Mouse (Mus musculus): ENCODE measurements around the gene Capns1. TPM values are rescaled to one million over a fixed set of nuclear protein-coding genes. Genes with fewer than 3 reads are reported as not detected.
"Not testable (repeated sequence)": the region's sequence is repeated elsewhere in the genome, so short reads cannot be mapped to it uniquely, and the experiment has no call there.

Capns1 gene
- total RNA-seq (2022), result 100 to 1,000 TPM; 287 to 304 (median 297) TPM

DNA sequence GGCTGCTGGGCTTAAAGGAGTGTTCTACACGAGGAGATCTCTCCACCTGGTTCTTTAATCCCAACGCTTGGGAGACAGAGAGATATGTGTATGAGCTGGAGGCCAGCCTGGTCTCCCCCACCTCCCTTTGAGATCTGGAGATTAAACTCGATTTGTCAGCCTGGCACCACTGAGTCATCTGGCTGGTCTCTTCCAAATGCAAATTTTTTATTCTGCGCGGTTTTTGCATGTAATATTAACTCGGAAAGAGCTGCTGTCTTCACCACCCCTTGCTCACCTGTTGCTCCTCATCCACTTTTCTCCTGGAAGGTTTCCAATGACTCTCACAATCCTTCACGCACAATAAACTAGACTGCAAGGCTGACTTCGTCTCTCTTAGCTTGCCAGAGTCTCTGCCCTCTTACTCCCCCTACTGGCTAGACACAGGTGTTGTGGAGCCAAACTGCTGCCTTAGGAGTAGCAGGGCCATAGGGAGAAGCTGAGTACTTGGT, at the start of gene Capns1:
Capns1 (minus strand) TSS at position 331 of the 491 bp plus-strand sequence.
- DNase-seq (ENCODE audit: low spot score), result peak; percentile 74

GRCm38 (mm10) chr7:30237374-30237773, 38.8 kb upstream of the Capns1 start:
- DNase-seq (ENCODE audit: low spot score), result not testable (repeated sequence)

- DNase-seq (ENCODE audit: low spot score), result no peak
Observed at GRCm38 (mm10) chr7:30235625-30236024, 37.0 kb upstream of the Capns1 start, which contains the start of gene Ovol3. Gene Ovol3 (minus strand): TSS chr7:30235725.

GRCm38 (mm10) chr7:30235091-30235490, 36.5 kb upstream of the Capns1 start:
- no peak for DNase-seq (ENCODE audit: low spot score)

GRCm38 (mm10) chr7:30234276-30234858, 35.8 kb upstream of the Capns1 start:
- DNase-seq (ENCODE audit: low spot score), result no peak

GRCm38 (mm10) chr7:30233387-30233786, 34.8 kb upstream of the Capns1 start:
- no peak for DNase-seq (ENCODE audit: low spot score)

GRCm38 (mm10) chr7:30232631-30233148, 34.1 kb upstream of the Capns1 start:
- peak; percentile 17 for DNase-seq (ENCODE audit: low spot score)

- DNase-seq (ENCODE audit: low spot score), result peak; percentile 98
Observed at GRCm38 (mm10) chr7:30231669-30232454, 33.3 kb upstream of the Capns1 start, which contains the start of the genes Polr2i and Tbcb. Gene Polr2i (plus strand): TSS chr7:30231948. Gene Tbcb (minus strand): TSS chr7:30232272.

DNA sequence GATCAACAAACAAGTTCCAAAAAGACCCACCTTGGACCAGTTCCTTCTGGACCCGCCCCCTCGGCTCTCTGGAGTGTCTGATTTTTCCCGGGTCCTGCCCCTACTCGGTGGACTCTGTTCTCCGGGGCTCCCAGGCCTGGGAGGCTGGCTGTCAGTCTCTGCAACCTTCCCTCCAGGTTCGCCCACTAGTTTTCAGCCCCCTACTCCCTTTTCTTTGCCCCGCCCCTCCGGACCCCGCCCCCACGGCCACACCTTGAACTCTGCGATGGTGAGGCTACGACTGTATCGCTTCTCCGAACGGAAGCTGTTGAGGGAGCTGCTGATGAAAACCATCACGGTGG, 32.7 kb upstream of the Capns1 start:
- no peak for DNase-seq (ENCODE audit: low spot score)

- no peak for DNase-seq (ENCODE audit: low spot score)
Observed at GRCm38 (mm10) chr7:30224206-30224605, 25.6 kb upstream of the Capns1 start.

DNA sequence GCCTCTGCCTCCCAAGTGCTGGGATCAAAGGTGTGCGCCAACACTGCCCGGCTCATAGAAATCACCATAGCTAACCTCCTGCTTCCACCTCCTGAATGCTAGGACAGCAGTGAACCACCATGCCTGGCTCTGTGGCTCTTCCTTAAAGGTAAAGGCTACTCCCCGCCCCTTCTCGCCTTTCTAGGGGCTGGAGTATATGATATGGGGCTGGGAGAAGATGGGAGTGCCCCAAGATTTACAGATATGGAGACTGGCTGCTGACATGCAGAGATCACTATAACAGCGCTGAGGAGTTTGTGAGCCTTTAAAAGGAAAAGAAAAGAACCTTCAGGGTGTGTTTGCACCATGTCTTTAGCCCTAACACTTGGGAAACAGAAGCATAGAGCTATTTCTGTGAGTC, 23.6 kb upstream of the Capns1 start:
- DNase-seq (ENCODE audit: low spot score), result no peak

DNA sequence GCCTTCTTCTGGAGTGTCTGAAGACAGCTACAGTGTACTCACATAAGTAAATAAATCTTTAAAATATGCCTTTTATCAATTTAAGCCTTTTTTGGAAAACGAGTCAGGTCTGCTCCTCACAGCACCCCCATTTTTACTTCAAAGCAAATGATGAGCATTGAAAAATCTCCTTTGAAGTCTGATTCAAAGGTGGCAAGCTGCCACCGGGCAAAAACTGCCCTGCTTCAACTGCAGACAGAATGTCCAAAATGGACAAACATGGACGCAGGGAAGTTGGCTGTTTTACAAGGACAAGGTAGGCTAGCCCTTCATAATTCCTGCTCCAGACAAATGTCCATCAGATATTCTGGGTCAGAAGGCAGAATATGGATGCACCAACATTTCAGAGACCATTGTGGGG, 22.8 kb upstream of the Capns1 start:
- no peak for DNase-seq (ENCODE audit: low spot score)

DNA sequence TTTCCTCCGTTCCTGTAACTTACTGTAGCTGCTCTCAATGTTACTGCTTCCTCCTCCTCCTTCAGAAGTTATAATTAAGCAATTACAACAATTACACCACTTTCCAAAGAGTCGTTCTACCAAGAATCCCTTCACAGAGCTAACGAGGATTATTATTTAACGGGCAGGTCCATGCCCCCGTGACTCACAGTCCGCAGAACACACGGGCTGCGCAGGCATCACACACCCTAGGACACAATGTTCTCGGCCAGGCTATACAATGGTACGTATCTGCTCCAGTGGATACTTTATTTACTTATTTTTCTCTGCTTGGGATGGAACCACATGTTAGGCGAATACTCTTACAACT, 21.4 kb upstream of the Capns1 start:
- no peak for DNase-seq (ENCODE audit: low spot score)

GRCm38 (mm10) chr7:30219293-30220007, 20.8 kb upstream of the Capns1 start:
- peak; percentile 35 for DNase-seq (ENCODE audit: low spot score)

DNA sequence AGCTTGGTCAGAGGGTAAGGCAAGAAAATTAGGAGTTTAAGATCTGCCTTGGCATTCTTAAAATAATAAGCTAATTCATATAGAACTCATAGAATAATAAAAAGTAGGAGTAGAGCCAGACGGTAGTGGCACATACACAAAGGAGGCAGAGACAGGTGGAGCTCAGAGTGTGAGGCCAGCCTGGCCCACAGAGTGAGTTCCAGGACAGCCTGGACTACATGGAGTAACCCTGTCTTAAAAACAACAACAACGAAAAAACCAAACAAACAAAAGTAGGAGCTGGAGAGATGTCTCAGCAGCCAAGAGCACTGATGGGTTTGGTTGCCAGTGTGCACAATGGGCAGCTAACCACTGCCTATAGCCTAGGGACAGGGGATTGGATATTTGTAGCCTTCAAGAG, 18.7 kb upstream of the Capns1 start:
- DNase-seq (ENCODE audit: low spot score), result no peak

- peak; percentile 76 for DNase-seq (ENCODE audit: low spot score)
Observed at GRCm38 (mm10) chr7:30216723-30217151, 18.1 kb upstream of the Capns1 start.

GRCm38 (mm10) chr7:30215875-30216274, 17.3 kb upstream of the Capns1 start:
- DNase-seq (ENCODE audit: low spot score), result no peak

- DNase-seq (ENCODE audit: low spot score), result no peak
Observed at GRCm38 (mm10) chr7:30213881-30214280, 15.3 kb upstream of the Capns1 start.

GRCm38 (mm10) chr7:30211025-30211424, 12.4 kb upstream of the Capns1 start:
- no peak for DNase-seq (ENCODE audit: low spot score)

DNA sequence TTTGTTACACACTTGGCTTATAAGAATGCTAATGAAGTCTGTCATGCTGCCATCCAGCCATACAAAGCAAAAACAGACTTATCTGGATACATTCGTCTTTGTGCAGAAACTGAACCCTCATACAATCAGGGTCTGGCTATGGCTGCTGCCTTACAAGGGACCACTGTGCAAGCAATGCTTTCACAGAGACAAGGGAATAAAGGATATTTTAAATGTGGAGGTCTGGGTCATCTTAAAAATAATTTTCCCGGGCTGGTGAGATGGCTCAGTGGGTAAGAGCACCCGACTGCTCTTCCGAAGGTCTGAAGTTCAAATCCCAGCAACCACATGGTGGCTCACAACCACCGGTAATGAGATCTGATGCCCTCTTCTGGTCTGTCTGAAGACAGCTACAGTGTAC, 7.8 kb upstream of the Capns1 start:
- not testable (repeated sequence) for DNase-seq (ENCODE audit: low spot score)

DNA sequence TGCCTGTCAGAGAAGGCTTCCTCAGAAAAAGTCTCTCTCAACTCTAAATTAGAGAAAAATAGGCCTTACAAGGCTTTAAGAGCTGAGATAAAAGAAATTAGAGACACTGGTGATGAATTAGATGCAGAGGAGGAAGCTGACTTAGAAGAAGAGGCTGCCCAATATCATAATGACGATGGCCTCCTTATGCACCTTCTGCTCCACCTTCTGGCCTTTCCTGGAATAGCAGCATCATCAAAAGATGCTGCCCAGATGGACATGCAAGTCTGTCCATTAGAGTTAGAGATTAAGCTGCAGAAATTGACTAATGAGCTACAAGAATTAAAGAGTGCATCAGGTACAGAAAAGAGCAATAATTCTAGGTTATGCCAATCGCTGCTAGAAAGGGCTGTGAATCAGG, 6.8 kb upstream of the Capns1 start:
- DNase-seq (ENCODE audit: low spot score), result peak; percentile 76

DNA sequence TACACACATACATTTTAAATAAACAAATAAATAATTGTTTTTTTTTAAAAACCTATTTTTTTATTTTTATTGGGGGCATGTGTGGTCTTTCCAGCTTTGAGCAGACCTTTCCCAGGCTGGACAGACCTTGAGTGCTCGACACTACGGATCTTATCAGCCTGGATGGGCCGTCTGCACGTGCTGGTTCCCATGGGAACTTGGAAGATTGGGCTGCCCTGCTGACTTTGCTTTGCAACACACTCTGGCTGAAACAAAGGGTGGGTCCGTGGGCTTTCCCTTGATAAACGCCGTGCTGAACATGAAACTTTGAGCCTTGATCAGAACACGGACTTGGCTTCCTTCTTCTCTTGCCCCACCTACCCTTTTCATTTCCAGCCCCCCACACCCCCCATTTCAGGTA, 5.8 kb upstream of the Capns1 start:
- DNase-seq (ENCODE audit: low spot score), result no peak

All from heart, adult 8-10 months (tissue).